Mouse (Mus musculus) embryo, embryonic 11 days (tissue): ENCODE data around the gene Lrrc39.

Source experiments
- DNase-seq: peaks from one replicate; pipeline ENCODE4 v3.0.0-alpha.2; 2015

The Lrrc39 gene

GRCm38 (mm10) chr3:116614295-116614892, 51.6 kb downstream of the Lrrc39 start, which contains the start of gene Trmt13:
Gene Trmt13 (minus strand): TSS chr3:116614587.
- no peak for DNase-seq

- DNase-seq: no peak
These were observed 52.7 kb downstream of the Lrrc39 start for GRCm38 (mm10) chr3:116615318-116616068.

- no peak for DNase-seq
These were observed 56.1 kb downstream of the Lrrc39 start for GRCm38 (mm10) chr3:116618855-116619254.

- DNase-seq: no peak
These were observed 58.0 kb downstream of the Lrrc39 start for GRCm38 (mm10) chr3:116620636-116621370.

DNA sequence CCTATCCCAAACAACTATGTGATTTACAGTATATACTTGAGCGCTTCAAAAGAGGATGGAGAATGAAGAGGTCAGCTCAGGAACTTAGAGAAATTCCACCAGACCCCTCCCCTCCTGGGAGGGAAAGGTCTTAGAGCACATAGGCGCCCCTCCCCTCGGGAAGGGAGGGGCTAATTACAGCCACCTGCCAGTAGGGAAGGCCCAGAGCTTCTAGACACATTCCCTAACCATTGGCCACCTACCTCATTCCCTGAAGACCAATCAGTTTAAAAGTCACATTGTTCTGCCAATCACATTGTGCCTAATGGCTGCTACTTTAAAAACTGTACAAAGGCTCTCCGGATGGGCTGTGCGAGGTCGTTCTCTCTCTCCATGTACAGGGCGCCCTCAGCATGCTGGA, 59.9 kb downstream of the Lrrc39 start:
- DNase-seq: no peak

- DNase-seq: no peak
These were observed 68.7 kb downstream of the Lrrc39 start for GRCm38 (mm10) chr3:116631459-116631858.
